Mouse (Mus musculus) midbrain, embryonic 14.5 days (tissue): ENCODE measurements around the gene Tnip1. TPM values are rescaled to one million over a fixed set of nuclear protein-coding genes. Genes with fewer than 3 reads are reported as not detected.

Source experiments
- ATAC-seq: fragments of 200-750 bp; cut with Nextera tagmentation; 2 replicates; pipeline ENCODE4 v1.8.0; 2017; ENCODE audit warnings: moderate number of reproducible peaks, moderate library complexity; ENCODE audit not compliant: low FRiP score, low TSS enrichment
- DNase-seq: peaks from one replicate; pipeline ENCODE4 v3.0.0-alpha.2; 2015
- H3K27ac ChIP-seq: fragments of 300-500 bp; sonication (generic); replicated peaks from 2 replicates; pipeline ENCODE4 v1.5.1; 2014; ENCODE audit warnings: mild to moderate bottlenecking, low read depth, low read length, moderate library complexity
- H3K27me3 ChIP-seq: fragments of 300-500 bp; sonication (generic); 2 replicates; pipeline ENCODE4 v1.6.1; 2014; ENCODE audit warnings: low read length, control low read depth, mixed read lengths; ENCODE audit not compliant: control insufficient read depth, insufficient read depth
- H3K36me3 ChIP-seq: fragments of 300-500 bp; sonication (generic); 2 replicates; pipeline ENCODE4 v1.6.1; 2014; ENCODE audit warnings: low read length, control low read depth; ENCODE audit not compliant: control insufficient read depth, insufficient read depth
- H3K4me1 ChIP-seq: fragments of 300-500 bp; sonication (generic); 2 replicates; pipeline ENCODE4 v1.6.1; 2014; ENCODE audit warnings: mild to moderate bottlenecking, antibody characterized with exemption, low read length, control low read depth; ENCODE audit not compliant: control insufficient read depth, insufficient read depth
- H3K4me2 ChIP-seq: fragments of 300-500 bp; sonication (generic); 2 replicates; pipeline ENCODE4 v1.6.1; 2014; ENCODE audit warnings: mild to moderate bottlenecking, low read length, moderate library complexity
- H3K4me3 ChIP-seq: fragments of 300-500 bp; sonication (generic); replicated peaks from 2 replicates; pipeline ENCODE4 v1.5.1; 2014; ENCODE audit warnings: low read depth, low read length
- H3K9ac ChIP-seq: fragments of 300-500 bp; sonication (generic); replicated peaks from 2 replicates; pipeline ENCODE4 v1.6.1; 2014; ENCODE audit warnings: mild to moderate bottlenecking, low read length, moderate library complexity
- H3K9me3 ChIP-seq: fragments of 300-500 bp; sonication (generic); 2 replicates; pipeline ENCODE4 v1.6.1; 2016; ENCODE audit warnings: low read length, control low read depth, mixed read lengths; ENCODE audit not compliant: control insufficient read depth
- WGBS: fragments of 180-500 bp; shearing (Covaris S2); extraction: QIAGEN DNeasy Blood & Tissue Kit; methylation state at CpG from one replicate; pipeline ENCODE4 v1.1.7; 2014; 5-methylcytosine and 5-hydroxymethylcytosine counted together
- polyA plus RNA-seq: library from polyadenylated mRNA; unstranded; fragments of >200 nt; fragmentation: Nextera tagmentation; extraction: Ambion mirVana; gene quantifications from 2 replicates; pipeline ENCODE4 v1.2.1, GENCODE M21; 2014

Tnip1 gene
- polyA plus RNA-seq, 1 experiment from 2014 or later: 15.1 TPM

DNA sequence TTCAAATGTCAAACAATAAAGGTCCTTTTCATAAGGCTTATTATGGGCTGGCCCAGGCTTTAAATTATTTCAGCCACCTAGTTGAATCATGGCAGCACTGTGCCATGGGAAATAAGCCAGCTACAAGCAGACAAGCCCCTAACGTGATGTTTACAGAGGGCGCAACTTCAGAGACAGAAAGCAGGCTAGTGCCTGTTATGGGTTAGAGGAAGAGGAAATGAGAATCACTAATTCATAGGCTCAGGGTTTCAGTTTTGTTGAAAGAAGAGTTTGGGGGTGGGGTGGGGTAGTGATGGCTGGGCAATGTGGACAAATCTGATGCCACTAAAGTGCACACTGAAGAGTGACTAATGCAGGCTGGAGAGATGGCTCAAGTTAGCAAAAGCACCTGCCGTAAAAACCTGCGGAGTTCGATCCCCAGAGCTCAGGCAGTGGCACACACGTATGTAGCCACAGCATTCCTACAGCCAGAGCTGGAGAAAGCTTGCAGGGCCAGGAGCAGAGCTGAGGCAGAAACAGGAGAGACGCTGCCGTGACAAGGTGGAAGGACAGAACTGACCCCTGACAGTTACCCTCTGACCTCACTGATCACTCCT is 26.1 kb upstream of the Tnip1 start:
- H3K4me2 ChIP-seq: no peak overlapping the region
- no peak overlapping the region for H3K9ac ChIP-seq
- H3K9me3 ChIP-seq: no peaks in the 10 kb centered on the region
- no peaks in the 10 kb centered on the region for H3K36me3 ChIP-seq
- WGBS: 78% methylated on average over 8 of the region's 8 CpGs
- no peaks in the 10 kb centered on the region for H3K27me3 ChIP-seq
- no peak overlapping the region for H3K4me3 ChIP-seq
- H3K27ac ChIP-seq: no peak overlapping the region
- H3K4me1 ChIP-seq: no peaks in the 10 kb centered on the region
- DNase-seq (no peak), ATAC-seq (no peak)

DNA sequence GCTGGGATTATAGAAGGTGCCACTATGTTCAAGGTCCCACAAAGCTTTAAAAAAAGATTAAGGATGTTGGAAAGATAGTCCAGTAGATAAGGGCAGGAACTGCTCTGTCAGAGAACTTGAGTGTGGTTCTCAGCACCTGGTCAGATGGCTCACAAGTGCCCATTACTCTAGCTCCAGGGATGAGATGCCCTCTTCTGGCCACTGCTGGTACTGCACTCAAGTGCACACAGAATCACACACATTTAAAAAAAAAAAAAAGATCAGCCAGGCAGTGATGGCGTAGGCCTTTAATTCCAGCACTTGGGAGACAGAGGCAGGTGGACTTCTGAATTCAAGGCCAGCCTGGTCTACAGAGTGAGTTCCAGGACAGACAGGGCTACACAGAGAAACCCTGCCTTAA is 25.3 kb upstream of the Tnip1 start:
- Histone ChIP-seq H3K4me2 (no peak overlapping the region), H3K9me3 (no peaks in the 10 kb centered on the region), H3K9ac (no peak overlapping the region), H3K27me3 (no peaks in the 10 kb centered on the region), H3K36me3 (no peaks in the 10 kb centered on the region), H3K4me1 (no peaks in the 10 kb centered on the region), H3K4me3 (no peak overlapping the region), H3K27ac (no peak overlapping the region)
- DNase-seq: peak; percentile 15
- ATAC-seq: no peak
- 87% methylated on average over 1 of the region's 1 CpGs for WGBS

DNA sequence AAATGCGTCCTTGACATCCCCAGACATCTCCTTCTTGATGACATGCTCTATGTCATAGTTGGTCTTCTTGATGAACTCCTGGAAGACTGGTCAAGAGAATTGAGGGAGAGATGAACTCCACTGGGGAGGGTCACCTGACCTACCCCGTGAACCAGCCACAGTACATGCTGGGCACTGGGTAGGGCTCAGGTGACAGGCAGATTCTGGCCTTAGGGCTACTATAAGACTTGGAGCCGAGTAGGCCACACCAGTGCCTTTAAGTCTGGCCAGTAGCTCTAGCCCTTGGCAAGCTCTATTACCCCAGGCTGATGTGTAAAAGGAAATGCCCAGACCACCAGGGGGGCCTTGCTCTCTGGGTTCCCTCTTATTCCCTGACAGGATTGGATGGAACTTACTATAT is 22.4 kb upstream of the Tnip1 start:
- DNase-seq: no peak
- 80% methylated on average over 3 of the region's 3 CpGs for WGBS
- Histone ChIP-seq H3K4me3 (no peak overlapping the region), H3K36me3 (no peaks in the 10 kb centered on the region), H3K27ac (no peak overlapping the region), H3K9me3 (no peaks in the 10 kb centered on the region), H3K27me3 (no peaks in the 10 kb centered on the region), H3K9ac (no peak overlapping the region; the same call in 1 of the 2 replicates), H3K4me1 (no peaks in the 10 kb centered on the region), H3K4me2 (no peak overlapping the region)
- no peak for ATAC-seq

DNA sequence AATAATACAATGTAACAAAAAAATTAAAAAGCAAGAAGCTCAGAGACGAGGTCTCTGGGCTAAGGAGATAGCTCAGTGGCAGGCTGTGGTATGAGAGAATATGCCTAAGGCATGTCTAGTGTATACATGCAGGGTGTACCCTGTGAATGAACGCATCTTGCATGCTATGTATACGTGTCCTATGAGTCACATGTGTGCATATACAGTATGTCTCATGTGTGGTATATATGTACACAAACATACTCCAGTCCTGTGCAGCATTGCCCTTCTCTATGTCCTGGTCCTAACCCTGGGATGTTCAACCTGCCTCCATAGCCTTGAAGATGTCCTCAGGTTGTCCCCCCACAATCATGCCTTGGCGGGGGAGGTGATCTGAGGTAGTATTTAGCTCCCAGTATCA is 21.9 kb upstream of the Tnip1 start:
- H3K4me2 ChIP-seq: no peak overlapping the region
- no peaks in the 10 kb centered on the region for H3K27me3 ChIP-seq
- no peaks in the 10 kb centered on the region for H3K9me3 ChIP-seq
- WGBS: 55% methylated on average over 4 of the region's 4 CpGs
- ATAC-seq: no peak
- H3K4me1 ChIP-seq: no peaks in the 10 kb centered on the region
- no peaks in the 10 kb centered on the region for H3K36me3 ChIP-seq
- H3K27ac ChIP-seq: no peak overlapping the region
- DNase-seq: no peak
- no peak overlapping the region for H3K4me3 ChIP-seq
- H3K9ac ChIP-seq: no peak overlapping the region; the same call in 1 of the 2 replicates

DNA sequence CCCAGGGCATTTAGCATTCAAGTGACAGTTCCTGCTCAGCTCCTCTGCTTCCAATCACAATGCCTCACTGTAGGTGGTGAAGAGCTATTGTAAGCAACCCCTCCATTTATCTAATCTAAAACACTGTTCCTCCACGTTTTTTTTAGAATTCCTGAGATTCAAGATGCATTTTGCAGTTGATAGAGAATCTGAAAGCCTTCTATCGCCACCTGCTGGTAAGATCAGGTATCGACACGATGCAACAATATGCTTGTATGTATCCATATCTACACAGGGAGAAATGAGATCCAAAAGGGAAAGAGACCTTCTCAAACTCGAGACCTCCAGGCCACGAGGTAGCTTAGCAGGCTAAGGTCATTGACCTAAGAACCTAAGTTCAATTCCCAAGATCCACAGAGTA is 21.4 kb upstream of the Tnip1 start:
- no peak overlapping the region for H3K9ac ChIP-seq
- H3K9me3 ChIP-seq: no peaks in the 10 kb centered on the region
- H3K4me1 ChIP-seq: no peaks in the 10 kb centered on the region
- no peak overlapping the region for H3K4me2 ChIP-seq
- ATAC-seq (no peak), DNase-seq (peak; percentile 95)
- 4% methylated on average over 6 of the region's 6 CpGs for WGBS
- no peaks in the 10 kb centered on the region for H3K27me3 ChIP-seq
- no peaks in the 10 kb centered on the region for H3K36me3 ChIP-seq
- H3K27ac ChIP-seq: no peak overlapping the region
- H3K4me3 ChIP-seq: no peak overlapping the region

DNA sequence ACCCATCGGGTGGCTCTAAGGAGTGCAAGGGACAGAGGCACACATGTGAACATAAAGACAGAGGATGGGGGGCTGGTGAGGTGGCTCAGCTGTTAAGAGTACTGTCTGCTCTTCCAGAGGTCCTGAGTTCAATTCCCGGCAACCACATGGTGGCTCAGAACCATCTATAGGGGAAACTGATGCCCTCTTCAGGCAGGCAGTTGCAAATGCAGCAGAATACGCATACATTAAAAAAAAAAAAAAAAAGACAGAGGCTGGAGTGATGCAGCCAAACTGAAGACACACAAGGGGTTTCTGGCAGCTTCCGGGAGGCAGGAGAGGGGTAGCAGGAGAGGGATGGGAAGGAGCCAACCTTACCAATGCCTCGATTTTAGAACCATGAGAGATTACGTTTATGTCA is 19.8 kb upstream of the Tnip1 start:
- Histone ChIP-seq H3K9ac (no peak overlapping the region), H3K27ac (no peak overlapping the region), H3K27me3 (no peaks in the 10 kb centered on the region), H3K9me3 (no peaks in the 10 kb centered on the region), H3K4me1 (no peaks in the 10 kb centered on the region), H3K4me2 (no peak overlapping the region), H3K4me3 (no peak overlapping the region), H3K36me3 (no peaks in the 10 kb centered on the region)
- ATAC-seq (no peak), DNase-seq (no peak)
- 80% methylated on average over 6 of the region's 6 CpGs for WGBS

DNA sequence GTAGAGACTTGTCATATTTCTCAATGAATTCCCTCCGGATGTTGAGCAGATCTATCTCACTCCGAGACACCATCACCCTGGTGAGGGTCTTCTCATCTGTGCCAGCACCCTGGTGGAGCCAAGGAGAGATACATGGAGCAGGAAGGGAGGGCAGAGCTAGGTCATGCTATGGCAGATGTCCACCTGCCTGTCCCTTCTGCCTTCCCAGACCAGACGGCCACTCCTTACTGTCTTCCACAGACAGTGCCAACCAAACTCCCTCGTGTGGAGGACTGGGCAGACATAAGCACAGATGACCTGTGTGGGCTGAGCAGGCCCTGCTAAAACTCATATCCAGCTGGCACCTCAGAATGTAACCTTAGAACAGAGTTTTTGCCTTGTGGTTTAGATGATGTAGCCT is 18.9 kb upstream of the Tnip1 start:
- DNase-seq (no peak), ATAC-seq (no peak)
- no peaks in the 10 kb centered on the region for H3K27me3 ChIP-seq
- no peaks in the 10 kb centered on the region for H3K36me3 ChIP-seq
- no peaks in the 10 kb centered on the region for H3K9me3 ChIP-seq
- no peak overlapping the region for H3K9ac ChIP-seq
- no peak overlapping the region for H3K4me3 ChIP-seq
- H3K4me2 ChIP-seq: no peak overlapping the region
- WGBS: 90% methylated on average over 4 of the region's 4 CpGs
- H3K27ac ChIP-seq: no peak overlapping the region
- H3K4me1 ChIP-seq: no peaks in the 10 kb centered on the region

DNA sequence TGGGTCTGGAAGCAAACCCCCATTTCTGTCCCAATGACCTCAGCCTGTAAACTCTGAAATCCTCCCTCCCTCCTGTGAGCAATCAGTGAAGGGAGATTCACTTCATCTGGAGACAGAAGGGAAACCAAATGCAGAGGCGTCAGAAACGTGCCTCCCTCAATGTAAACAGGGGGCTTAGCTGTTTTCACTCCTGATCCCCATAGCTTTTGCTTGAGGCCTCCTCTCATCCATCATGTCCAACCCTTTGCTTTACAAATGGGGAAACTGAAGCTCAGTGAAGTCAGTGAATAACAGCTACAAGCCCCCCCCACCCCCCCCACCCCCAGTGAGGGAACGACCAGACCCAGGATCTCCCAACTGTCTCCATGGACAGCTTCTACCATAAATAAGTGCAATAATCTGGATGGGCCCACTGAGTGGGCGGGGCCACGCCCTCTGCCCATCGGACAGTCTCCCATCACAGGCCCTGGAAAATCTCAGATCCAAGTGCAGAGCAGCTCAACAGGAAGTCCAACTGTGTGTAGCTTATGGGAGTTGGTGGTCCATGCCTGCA is 14.7 kb upstream of the Tnip1 start:
- 74% methylated on average over 6 of the region's 6 CpGs for WGBS
- ATAC-seq: no peak
- no peak overlapping the region for H3K27ac ChIP-seq

DNA sequence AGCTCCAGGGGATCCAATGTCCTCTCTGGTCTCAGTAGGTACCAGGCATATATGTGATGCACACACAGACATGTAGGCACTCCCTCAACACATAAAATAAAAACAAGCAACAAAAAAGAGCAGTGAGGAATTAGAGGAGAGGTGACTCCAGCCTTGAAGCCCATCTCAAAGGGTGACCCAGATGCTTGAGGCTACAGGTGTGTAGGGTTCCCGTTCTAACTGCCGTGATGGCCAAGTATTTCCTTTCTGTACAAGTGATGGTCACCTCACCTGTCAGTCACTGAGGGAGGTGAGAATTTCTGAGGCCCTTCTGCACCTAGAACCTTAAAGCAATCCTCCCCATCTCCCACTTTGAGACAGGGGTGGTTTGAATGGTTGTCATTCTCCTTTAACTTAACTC is 13.6 kb upstream of the Tnip1 start:
- no peak for DNase-seq
- no peak for ATAC-seq
- no peaks in the 10 kb centered on the region for H3K9me3 ChIP-seq
- no peak overlapping the region for H3K4me2 ChIP-seq
- no peaks in the 10 kb centered on the region for H3K4me1 ChIP-seq
- 96% methylated on average over 2 of the region's 2 CpGs for WGBS
- H3K9ac ChIP-seq: no peak overlapping the region
- H3K27me3 ChIP-seq: no peaks in the 10 kb centered on the region
- no peak overlapping the region for H3K27ac ChIP-seq
- H3K4me3 ChIP-seq: no peak overlapping the region
- H3K36me3 ChIP-seq: no peaks in the 10 kb centered on the region

More for the DNA sequence above, 14.7 kb upstream of the Tnip1 start:
- Histone ChIP-seq H3K36me3 (no peaks in the 10 kb centered on the region), H3K4me2 (no peak overlapping the region), H3K9ac (no peak overlapping the region), H3K9me3 (no peaks in the 10 kb centered on the region), H3K4me3 (no peak overlapping the region), H3K4me1 (no peaks in the 10 kb centered on the region), H3K27me3 (no peaks in the 10 kb centered on the region)
- DNase-seq: no peak
